Mouse (Mus musculus) forebrain, embryonic 11.5 days (tissue): Measurements from ENCODE around the gene AC124108.1. TPM values are rescaled to one million over a fixed set of nuclear protein-coding genes. Genes with fewer than 3 reads are reported as not detected.
A peak's percentile ranks its signal among the peaks of the same experiment; 100 is the strongest.

Experiments used
- ATAC-seq: fragments of 200-750 bp; cut with Nextera tagmentation; replicated peaks from 2 replicates; pipeline ENCODE4 v1.8.0; 2017; ENCODE audit warnings: moderate TSS enrichment; ENCODE audit not compliant: low FRiP score
- DNase-seq: peaks from one replicate; pipeline ENCODE4 v3.0.0-alpha.2; 2017; ENCODE audit warnings: low spot score
- H3K27ac ChIP-seq: fragments of 300-500 bp; sonication (generic); 2 replicates; pipeline ENCODE4 v1.5.1; 2014; ENCODE audit warnings: low read depth, low read length
- H3K27me3 ChIP-seq: fragments of 300-500 bp; sonication (generic); 2 replicates; pipeline ENCODE4 v1.6.1; 2014; ENCODE audit warnings: mild to moderate bottlenecking, low read length, mixed read lengths; ENCODE audit not compliant: control insufficient read depth, insufficient read depth
- H3K36me3 ChIP-seq: fragments of 300-500 bp; sonication (generic); 2 replicates; pipeline ENCODE4 v1.6.1; 2014; ENCODE audit warnings: mild to moderate bottlenecking, low read length, moderate library complexity, mixed read lengths; ENCODE audit not compliant: control insufficient read depth, insufficient read depth
- H3K4me1 ChIP-seq: fragments of 300-500 bp; sonication (generic); replicated peaks from 2 replicates; pipeline ENCODE4 v1.6.1; 2014; ENCODE audit warnings: low read length, mixed read lengths; ENCODE audit not compliant: control insufficient read depth, insufficient read depth
- H3K4me2 ChIP-seq: fragments of 300-500 bp; sonication (generic); 2 replicates; pipeline ENCODE4 v1.6.1; 2014; ENCODE audit warnings: low read depth, mild to moderate bottlenecking, low read length, moderate library complexity, mixed read lengths; ENCODE audit not compliant: severe bottlenecking
- H3K4me3 ChIP-seq: fragments of 300-500 bp; sonication (generic); 2 replicates; pipeline ENCODE4 v1.5.1; 2014; ENCODE audit warnings: low read depth, low read length
- H3K9ac ChIP-seq: fragments of 300-500 bp; sonication (generic); 2 replicates; pipeline ENCODE4 v1.6.1; 2014; ENCODE audit warnings: low read length
- H3K9me3 ChIP-seq: fragments of 300-500 bp; sonication (generic); 2 replicates; pipeline ENCODE4 v1.6.1; 2016; ENCODE audit warnings: low read length, mixed read lengths; ENCODE audit not compliant: control insufficient read depth
- WGBS: fragments of 180-500 bp; shearing (Covaris S2); extraction: QIAGEN DNeasy Blood & Tissue Kit; methylation state at CpG from one replicate; pipeline ENCODE4 v1.1.7; 2014; 5-methylcytosine and 5-hydroxymethylcytosine counted together
- polyA plus RNA-seq: library from polyadenylated mRNA; unstranded; fragments of >200 nt; fragmentation: Nextera tagmentation; extraction: Ambion mirVana; gene quantifications from 2 replicates; pipeline ENCODE4 v1.2.1, GENCODE M21; 2014

AC124108.1 gene
- polyA plus RNA-seq, 1 experiment from 2014 or later = 5.6 TPM

DNA sequence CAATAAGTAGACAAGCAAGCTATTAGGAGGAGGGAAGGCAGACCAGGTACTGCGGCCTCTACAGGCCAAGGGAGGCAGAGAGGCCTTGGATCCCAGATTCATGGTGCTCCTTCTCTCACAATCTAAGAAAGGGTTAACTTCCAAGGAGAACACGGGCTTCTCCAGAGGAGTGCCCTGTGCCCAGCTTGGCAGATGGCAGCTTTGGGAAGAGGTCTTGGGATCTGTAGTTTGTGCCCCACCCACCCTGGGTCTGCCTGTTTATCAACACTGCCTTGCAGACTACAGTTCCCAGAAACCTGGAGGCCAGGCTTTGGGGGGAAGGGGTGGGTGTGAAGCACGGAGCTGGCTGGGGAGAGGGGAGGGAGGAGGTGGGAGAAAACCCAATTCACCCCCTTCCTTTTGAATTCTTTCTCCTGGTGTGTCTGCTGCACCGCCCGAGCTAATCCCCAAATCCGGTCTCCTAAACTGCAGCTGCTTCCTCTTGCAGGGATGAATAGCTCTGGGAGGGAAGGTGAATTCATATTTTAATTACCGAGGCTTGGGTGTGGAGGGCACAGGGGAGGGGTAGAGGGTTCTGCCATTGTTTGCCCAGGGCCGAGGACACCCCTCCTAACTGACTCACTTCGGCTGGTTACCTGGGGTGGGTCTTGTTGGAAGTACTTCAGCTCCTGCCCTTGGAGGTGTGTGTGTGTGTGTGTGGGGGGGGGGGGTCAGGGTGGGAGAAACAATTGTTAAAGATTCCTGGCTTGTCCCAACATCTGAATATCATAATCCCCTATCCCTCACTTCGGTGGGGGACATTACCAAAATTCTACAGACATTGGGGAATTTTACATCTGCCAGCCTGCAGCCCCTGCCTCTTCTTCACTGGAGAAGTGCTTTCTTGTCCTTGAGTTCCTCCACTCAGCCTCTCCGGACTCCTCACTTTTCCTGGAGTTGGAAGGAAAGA is 9.6 kb downstream of the AC124108.1 start:
- Histone ChIP-seq H3K4me1 (peaks cover 56% of the 10 kb centered on the region), H3K27me3 (no peaks in the 10 kb centered on the region), H3K4me3 (peak overlapping the region; percentile 17; the same call in 1 of the 2 replicates), H3K27ac (peak overlapping the region; percentile 74), H3K9me3 (no peaks in the 10 kb centered on the region), H3K4me2 (peak overlapping the region; percentile 32; the same call in 1 of the 2 replicates), H3K9ac (peak overlapping the region; percentile 30; the same call in 1 of the 2 replicates), H3K36me3 (no peaks in the 10 kb centered on the region)
- DNase-seq = peak; percentile 91
- whole genome bisulfite sequencing = 3% methylated on average over 11 of the region's 11 CpGs
- ATAC-seq = peak; percentile 80

DNA sequence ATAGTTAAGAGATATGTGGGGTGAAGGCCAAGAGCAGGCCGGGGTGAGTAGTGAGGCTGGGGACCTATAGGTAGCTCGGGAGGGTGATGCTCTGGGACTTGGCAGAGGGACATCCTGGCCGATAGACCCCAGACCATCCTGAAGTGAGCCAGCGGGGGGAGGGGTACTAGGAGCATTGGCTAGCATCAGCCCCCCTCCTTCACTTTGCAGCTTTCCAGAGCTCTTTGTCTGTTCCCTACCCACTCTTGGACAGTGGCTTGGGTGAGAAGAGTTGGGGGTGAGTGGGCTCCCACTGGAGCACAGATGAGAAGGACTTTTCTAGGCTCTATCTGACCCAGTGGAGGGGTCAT is 10.2 kb downstream of the AC124108.1 start:
- H3K4me1 ChIP-seq = peaks cover 49% of the 10 kb centered on the region

DNA sequence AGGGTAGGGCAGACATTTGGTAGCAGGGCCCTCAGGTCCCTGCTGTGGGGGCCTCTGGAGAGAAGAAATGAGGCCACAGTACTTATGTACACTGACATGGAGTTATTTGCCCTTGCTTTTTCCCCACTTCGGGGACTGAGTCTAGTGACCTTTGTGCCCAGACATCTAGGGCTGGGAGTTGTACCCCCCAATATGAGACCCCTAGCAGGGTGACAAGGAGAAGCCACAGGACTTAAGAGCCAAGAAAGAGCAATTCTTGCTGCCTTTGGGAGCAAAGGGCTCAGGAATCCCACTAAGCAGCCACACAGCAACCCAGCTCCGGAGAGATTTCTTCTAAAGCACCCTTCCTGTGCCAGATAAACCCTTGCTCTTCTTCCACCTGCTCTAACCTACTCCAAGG is 10.7 kb downstream of the AC124108.1 start:
- DNase-seq = no peak
- peaks cover 45% of the 10 kb centered on the region for H3K4me1 ChIP-seq
- WGBS = 56% methylated on average over 2 of the region's 2 CpGs
- H3K4me3 ChIP-seq = no peak overlapping the region
- no peaks in the 10 kb centered on the region for H3K27me3 ChIP-seq
- H3K9ac ChIP-seq = peak overlapping the region; percentile 30
- H3K4me2 ChIP-seq = no peak overlapping the region
- H3K9me3 ChIP-seq = no peaks in the 10 kb centered on the region
- ATAC-seq = no peak
- H3K27ac ChIP-seq = peak overlapping the region; percentile 70
- H3K36me3 ChIP-seq = no peaks in the 10 kb centered on the region

More for the DNA sequence above, 10.2 kb downstream of the AC124108.1 start:
- 17% methylated on average over 4 of the region's 4 CpGs for WGBS
- Histone ChIP-seq H3K4me3 (no peak overlapping the region), H3K27ac (peak overlapping the region; percentile 70), H3K27me3 (no peaks in the 10 kb centered on the region), H3K36me3 (no peaks in the 10 kb centered on the region), H3K4me2 (peak overlapping the region; percentile 32; the same call in 1 of the 2 replicates), H3K9me3 (no peaks in the 10 kb centered on the region), H3K9ac (peak overlapping the region; percentile 30)
- ATAC-seq (0 out of 2 replicates have a peak, but pooled peaks have one; percentile 11), DNase-seq (no peak)

DNA sequence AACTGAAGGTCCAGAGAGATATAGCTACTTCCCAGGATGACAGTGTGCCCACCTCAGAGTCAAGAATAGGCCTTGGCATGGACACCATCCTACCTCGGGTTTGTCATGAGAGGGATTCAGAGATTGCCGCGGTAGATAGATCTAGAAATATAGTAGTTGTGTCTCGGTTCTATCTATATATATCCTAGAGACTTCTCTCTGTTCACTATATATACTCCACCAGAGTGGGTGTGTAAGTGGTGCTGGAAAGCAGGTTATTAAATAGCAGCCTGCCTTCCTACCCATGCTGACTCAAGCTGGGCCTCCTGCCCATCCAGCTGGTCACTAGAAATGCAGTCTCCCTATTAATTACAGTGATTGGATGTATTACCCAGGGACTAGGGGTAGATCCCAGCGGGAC is 11.5 kb downstream of the AC124108.1 start:
- Histone ChIP-seq H3K4me3 (no peak overlapping the region), H3K36me3 (no peaks in the 10 kb centered on the region), H3K27ac (no peak overlapping the region), H3K9me3 (no peaks in the 10 kb centered on the region), H3K4me2 (no peak overlapping the region), H3K9ac (no peak overlapping the region), H3K4me1 (peaks cover 39% of the 10 kb centered on the region), H3K27me3 (no peaks in the 10 kb centered on the region)
- DNase-seq = no peak
- WGBS = 91% methylated on average over 5 of the region's 5 CpGs
- no peak for ATAC-seq

DNA sequence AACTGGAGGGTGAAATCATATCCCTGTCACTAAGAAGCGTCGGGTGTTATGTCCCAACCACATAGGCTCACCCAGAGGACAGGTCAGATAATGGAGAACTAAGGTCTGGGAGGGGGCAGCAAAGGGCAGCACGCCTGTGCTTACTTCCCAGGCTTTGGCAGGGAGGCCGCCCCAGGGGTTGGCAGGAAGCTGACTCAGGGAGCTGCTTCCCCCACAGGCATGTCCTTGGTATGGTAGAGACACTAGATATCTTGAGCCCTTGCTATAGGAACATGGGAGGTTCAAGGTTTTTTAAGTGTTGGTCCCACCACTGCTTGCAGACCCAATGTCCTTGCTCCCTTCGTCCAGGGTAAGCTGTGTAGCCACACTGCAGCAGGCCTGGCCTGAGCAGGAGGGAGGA is 14.7 kb downstream of the AC124108.1 start:
- H3K4me2 ChIP-seq = no peak overlapping the region
- H3K9me3 ChIP-seq = no peaks in the 10 kb centered on the region
- no peak overlapping the region for H3K27ac ChIP-seq
- no peak overlapping the region for H3K4me3 ChIP-seq
- DNase-seq (peak; percentile 48), ATAC-seq (no peak)
- peaks cover 18% of the 10 kb centered on the region for H3K4me1 ChIP-seq
- H3K27me3 ChIP-seq = no peaks in the 10 kb centered on the region
- 65% methylated on average over 5 of the region's 5 CpGs for WGBS
- H3K36me3 ChIP-seq = no peaks in the 10 kb centered on the region
- no peak overlapping the region for H3K9ac ChIP-seq

DNA sequence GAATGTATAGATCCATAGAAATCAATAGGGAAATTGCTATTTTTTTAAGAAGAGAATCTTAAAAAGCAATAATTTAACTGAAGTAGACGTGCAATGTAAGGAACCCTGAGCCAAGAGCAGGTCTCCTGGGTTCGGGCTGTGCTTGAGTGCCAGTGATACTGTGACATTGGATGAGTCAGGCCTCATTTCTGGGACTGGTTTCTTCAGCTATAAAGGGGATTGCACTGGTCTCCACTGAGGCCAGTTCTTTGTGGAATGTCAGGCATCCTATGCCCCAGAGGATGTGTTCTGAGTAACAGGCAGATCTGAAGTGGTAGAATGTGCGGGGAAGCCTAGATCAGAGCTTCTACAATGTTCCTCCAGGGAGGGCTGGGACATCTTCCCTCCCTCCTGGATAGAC is 15.6 kb downstream of the AC124108.1 start:
- Histone ChIP-seq H3K36me3 (no peaks in the 10 kb centered on the region), H3K9ac (no peak overlapping the region), H3K4me2 (no peak overlapping the region), H3K27me3 (peaks cover 5% of the 10 kb centered on the region; the same call in 1 of the 2 replicates), H3K4me1 (peaks cover 13% of the 10 kb centered on the region), H3K9me3 (no peaks in the 10 kb centered on the region), H3K4me3 (no peak overlapping the region), H3K27ac (no peak overlapping the region)
- ATAC-seq = no peak
- WGBS = 89% methylated on average over 3 of the region's 3 CpGs
- DNase-seq = no peak

DNA sequence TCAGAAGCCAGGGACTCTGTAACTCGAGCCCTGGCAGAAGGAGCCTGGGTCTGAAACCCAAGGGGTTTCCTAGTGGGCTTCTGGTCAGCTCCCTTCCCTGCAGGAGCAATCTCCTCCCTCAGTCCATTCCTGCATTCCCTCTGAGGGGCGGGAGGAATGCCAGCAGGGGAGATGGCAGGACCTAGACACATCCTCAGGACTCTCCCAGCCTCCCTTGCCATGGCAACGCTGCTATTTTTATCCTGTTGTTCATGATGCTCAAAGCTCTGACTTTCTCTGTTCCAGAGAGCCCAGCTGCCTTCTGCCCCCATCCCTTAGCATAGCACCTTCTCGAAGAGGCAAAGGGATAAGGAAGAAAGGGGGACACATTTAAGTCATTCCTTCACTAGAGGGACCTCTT is 16.9 kb downstream of the AC124108.1 start:
- Histone ChIP-seq H3K4me3 (no peak overlapping the region), H3K9ac (no peak overlapping the region), H3K36me3 (no peaks in the 10 kb centered on the region), H3K27me3 (peaks cover 5% of the 10 kb centered on the region; the same call in 1 of the 2 replicates), H3K4me2 (no peak overlapping the region), H3K4me1 (peaks cover 14% of the 10 kb centered on the region), H3K9me3 (no peaks in the 10 kb centered on the region), H3K27ac (no peak overlapping the region)
- DNase-seq (peak; percentile 48), ATAC-seq (no peak)
- 20% methylated on average over 4 of the region's 4 CpGs for WGBS

DNA sequence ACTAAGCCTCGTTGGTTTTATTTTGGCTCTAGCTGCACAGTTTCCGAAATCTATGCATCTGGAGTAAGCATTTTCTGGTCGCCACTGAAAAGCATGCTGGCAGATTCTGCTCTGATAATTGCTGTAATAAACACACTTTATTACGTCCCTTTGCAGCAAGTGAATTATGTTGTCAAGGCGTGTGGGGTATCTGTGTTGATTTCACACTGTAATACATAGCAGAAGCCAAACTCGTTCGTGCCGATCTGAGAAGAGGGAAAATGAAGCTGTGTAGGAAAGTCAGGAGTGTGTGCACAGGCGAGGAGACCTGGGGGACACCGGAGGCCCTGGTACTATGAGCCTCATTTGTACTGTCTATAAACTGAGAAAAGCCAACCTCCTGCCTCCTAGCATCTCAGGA is 18.1 kb downstream of the AC124108.1 start:
- H3K4me2 ChIP-seq = no peak overlapping the region
- no peaks in the 10 kb centered on the region for H3K9me3 ChIP-seq
- peaks cover 14% of the 10 kb centered on the region for H3K4me1 ChIP-seq
- no peak overlapping the region for H3K9ac ChIP-seq
- no peak overlapping the region for H3K27ac ChIP-seq
- peak; percentile 47 for DNase-seq
- H3K36me3 ChIP-seq = no peaks in the 10 kb centered on the region
- WGBS = 79% methylated on average over 10 of the region's 10 CpGs
- no peak overlapping the region for H3K4me3 ChIP-seq
- peaks cover 5% of the 10 kb centered on the region; the same call in 1 of the 2 replicates for H3K27me3 ChIP-seq
- no peak for ATAC-seq
